Mouse (Mus musculus): Measurements from ENCODE around the gene Cacnb1. TPM values are rescaled to one million over a fixed set of nuclear protein-coding genes. Genes with fewer than 3 reads are reported as not detected.

Cacnb1 gene
- polyA plus RNA-seq, 1 experiment from 2014 or later, result 1.2 TPM

DNA sequence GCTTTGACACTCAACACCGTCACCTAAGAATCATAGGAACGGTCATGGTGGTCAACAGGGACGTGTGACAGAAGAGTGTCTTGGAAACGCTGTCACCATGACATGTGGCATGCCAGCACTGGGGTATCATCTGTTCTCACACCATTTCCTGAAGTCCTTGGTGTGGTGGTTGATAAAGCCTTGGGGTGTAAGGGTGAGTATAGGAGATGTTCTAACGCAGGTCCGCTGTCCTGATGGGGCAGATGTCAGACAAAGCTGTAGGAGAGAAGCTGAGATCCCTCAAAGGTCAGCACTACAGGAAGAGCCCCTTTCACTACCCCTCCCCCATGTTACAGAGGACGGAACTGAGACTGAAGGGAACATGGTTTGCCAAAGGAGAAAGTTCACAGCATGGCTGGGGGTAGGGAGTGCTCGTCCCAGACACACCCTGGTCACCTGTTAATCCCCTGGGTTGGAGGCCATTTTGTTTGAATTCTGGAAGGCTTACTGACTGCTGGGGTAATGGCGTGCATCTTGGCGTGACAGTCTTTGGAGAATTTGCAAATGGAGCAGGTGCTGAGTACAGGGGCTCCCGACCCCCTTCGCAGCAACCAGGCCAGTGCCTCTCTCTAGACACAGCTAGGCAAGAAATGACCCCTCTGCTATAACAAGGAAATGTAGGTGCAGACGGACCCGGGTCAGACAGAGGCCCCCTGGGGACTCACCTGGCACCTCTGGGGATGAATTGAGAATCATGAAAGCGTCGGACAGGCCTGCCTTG is 69.5 kb downstream of the Cacnb1 start:
- 59% methylated on average over 16 of the region's 16 CpGs for WGBS (ENCODE audit: insufficient replicate concordance)
- peaks cover 15% of the 10 kb centered on the region for H3K4me1 ChIP-seq (ENCODE audit: control insufficient read depth, low read depth, low read length)

GRCm38 (mm10) chr11:97952367-97953006 is 70.3 kb downstream of the Cacnb1 start:
- no peak overlapping the region for H3K4me2 ChIP-seq (ENCODE audit: low read depth, low read length)
- WGBS (ENCODE audit: insufficient replicate concordance), result 64% methylated on average over 1 of the region's 1 CpGs
- no peak overlapping the region for H3K27ac ChIP-seq (ENCODE audit: low read length)
- no peaks in the 10 kb centered on the region for H3K36me3 ChIP-seq (ENCODE audit: control insufficient read depth, insufficient read depth)
- H3K4me3 ChIP-seq (ENCODE audit: low read depth, low read length), result no peak overlapping the region
- no peak overlapping the region for H3K9ac ChIP-seq (ENCODE audit: low read depth, low read length)
- no peaks in the 10 kb centered on the region for H3K9me3 ChIP-seq (replicated peaks; ENCODE audit: control insufficient read depth, low read length)
- no peak for ATAC-seq (ENCODE audit: low read depth)
- no peaks in the 10 kb centered on the region for H3K27me3 ChIP-seq (ENCODE audit: control insufficient read depth, insufficient read depth, low read depth, low read length)
- peaks cover 15% of the 10 kb centered on the region for H3K4me1 ChIP-seq (ENCODE audit: control insufficient read depth, low read depth, low read length)

More for the DNA sequence above, 69.5 kb downstream of the Cacnb1 start:
- Histone ChIP-seq H3K27me3 (ENCODE audit: control insufficient read depth, insufficient read depth, low read depth, low read length) (no peaks in the 10 kb centered on the region), H3K4me3 (ENCODE audit: low read depth, low read length) (no peak overlapping the region), H3K9me3 (replicated peaks; ENCODE audit: control insufficient read depth, low read length) (no peaks in the 10 kb centered on the region), H3K4me2 (ENCODE audit: low read depth, low read length) (no peak overlapping the region), H3K36me3 (ENCODE audit: control insufficient read depth, insufficient read depth) (no peaks in the 10 kb centered on the region), H3K9ac (ENCODE audit: low read depth, low read length) (no peak overlapping the region), H3K27ac (ENCODE audit: low read length) (no peak overlapping the region)
- no peak for ATAC-seq (ENCODE audit: low read depth)

Small RNA genes within 50 kb of the gene (microRNA-seq; reads per million reads assigned to microRNA genes)
- gene Gm27597, result not detected

Other genes starting within 250 kb of the Cacnb1 start
- not detected in 2 replicates for gene 1700001P01Rik, start 247.1 kb downstream of the Cacnb1 start, polyA plus RNA-seq (2015; fragmentation: Nextera tagmentation; extraction: Ambion mirVana)
- gene Rpl23, start 240.6 kb downstream of the Cacnb1 start, polyA plus RNA-seq (2015; fragmentation: Nextera tagmentation; extraction: Ambion mirVana), result 232 and 261 TPM in 2 replicates
- gene Lasp1, start 224.0 kb downstream of the Cacnb1 start, polyA plus RNA-seq (2015; fragmentation: Nextera tagmentation; extraction: Ambion mirVana), result 32.3 and 38.3 TPM in 2 replicates
- gene B230217C12Rik, start 182.3 kb downstream of the Cacnb1 start, polyA plus RNA-seq (2015; fragmentation: Nextera tagmentation; extraction: Ambion mirVana), result 0.19 and 0.36 TPM in 2 replicates
- 0.39 TPM in 2 replicates for gene Fbxo47, start 138.9 kb downstream of the Cacnb1 start, polyA plus RNA-seq (2015; fragmentation: Nextera tagmentation; extraction: Ambion mirVana)
- 0.65 and 1.2 TPM in 2 replicates for gene Plxdc1, start 36.6 kb downstream of the Cacnb1 start, polyA plus RNA-seq (2015; fragmentation: Nextera tagmentation; extraction: Ambion mirVana)
- 7.4 and 8.3 TPM in 2 replicates for gene Arl5c, start 26.9 kb downstream of the Cacnb1 start, polyA plus RNA-seq (2015; fragmentation: Nextera tagmentation; extraction: Ambion mirVana)
- gene Rpl19, start 3.7 kb upstream of the Cacnb1 start, polyA plus RNA-seq (2015; fragmentation: Nextera tagmentation; extraction: Ambion mirVana), result 478 and 526 TPM in 2 replicates
- gene Stac2, start 30.4 kb upstream of the Cacnb1 start, polyA plus RNA-seq (2015; fragmentation: Nextera tagmentation; extraction: Ambion mirVana), result 0.05 TPM in 1 of 2 replicates, not detected in the other
- 4.6 and 6.0 TPM in 2 replicates for gene Fbxl20, start 127.4 kb upstream of the Cacnb1 start, polyA plus RNA-seq (2015; fragmentation: Nextera tagmentation; extraction: Ambion mirVana)
- gene Med1, start 170.3 kb upstream of the Cacnb1 start, polyA plus RNA-seq (2015; fragmentation: Nextera tagmentation; extraction: Ambion mirVana), result 21.1 and 21.5 TPM in 2 replicates
- 5.5 and 5.7 TPM in 2 replicates for gene Cdk12, start 180.0 kb upstream of the Cacnb1 start, polyA plus RNA-seq (2015; fragmentation: Nextera tagmentation; extraction: Ambion mirVana)

Data from liver, embryonic 16.5 days (tissue).